Mouse (Mus musculus) NIH3T3 (cell line): ENCODE results near the gene Gm21094.
"Not testable (repeated sequence)": the region's sequence is repeated elsewhere in the genome, so short reads cannot be mapped to it uniquely, and the experiment has no call there.

ENCODE experiments used
- DNase-seq: peaks from one replicate; pipeline ENCODE4 v3.0.0-alpha.2; 2012; ENCODE audit warnings: low read depth

Gene Gm21094

GRCm38 (mm10) chrY:32620343-32620742 lies at the start of gene Gm21094:
TSS of gene Gm21094 (minus strand) at chrY:32620443.
- not testable (repeated sequence) for DNase-seq
